Mouse (Mus musculus) stomach, embryonic 16.5 days (tissue): ENCODE measurements around the gene Tgtp2. TPM values are rescaled to one million over a fixed set of nuclear protein-coding genes. Genes with fewer than 3 reads are reported as not detected.
"Not testable (repeated sequence)": the region's sequence is repeated elsewhere in the genome, so short reads cannot be mapped to it uniquely, and the experiment has no call there.

Experiments used
- ATAC-seq: fragments of 200-750 bp; cut with Nextera tagmentation; 2 replicates; pipeline ENCODE4 v1.8.0; 2017; ENCODE audit warnings: moderate number of reproducible peaks, moderate TSS enrichment; ENCODE audit not compliant: insufficient read depth, low FRiP score
- H3K27ac ChIP-seq: fragments of 300-500 bp; sonication (generic); 2 replicates; pipeline ENCODE4 v1.5.1; 2014; ENCODE audit warnings: low read length
- H3K27me3 ChIP-seq: fragments of 300-500 bp; sonication (generic); 2 replicates; pipeline ENCODE4 v1.6.1; 2014; ENCODE audit warnings: low read length, control low read depth, mixed read lengths; ENCODE audit not compliant: control insufficient read depth, insufficient read depth
- H3K36me3 ChIP-seq: fragments of 300-500 bp; sonication (generic); 2 replicates; pipeline ENCODE4 v1.6.1; 2014; ENCODE audit warnings: low read length; ENCODE audit not compliant: control insufficient read depth, insufficient read depth
- H3K4me1 ChIP-seq: fragments of 300-500 bp; sonication (generic); 2 replicates; pipeline ENCODE4 v1.6.1; 2014; ENCODE audit warnings: low read length, control low read depth, mixed read lengths; ENCODE audit not compliant: control insufficient read depth, insufficient read depth
- H3K4me2 ChIP-seq: fragments of 300-500 bp; sonication (generic); 2 replicates; pipeline ENCODE4 v1.6.1; 2014; ENCODE audit warnings: low read depth, low read length, mixed read lengths
- H3K4me3 ChIP-seq: fragments of 300-500 bp; sonication (generic); replicated peaks from 2 replicates; pipeline ENCODE4 v1.5.1; 2014; ENCODE audit warnings: mild to moderate bottlenecking, low read length
- H3K9ac ChIP-seq: fragments of 300-500 bp; sonication (generic); 2 replicates; pipeline ENCODE4 v1.6.1; 2014; ENCODE audit warnings: low read length
- H3K9me3 ChIP-seq: fragments of 300-500 bp; sonication (generic); replicated peaks from 2 replicates; pipeline ENCODE4 v1.6.1; 2016; ENCODE audit warnings: low read length, control low read depth; ENCODE audit not compliant: control insufficient read depth
- WGBS: fragments of 180-500 bp; shearing (Covaris S2); extraction: QIAGEN DNeasy Blood & Tissue Kit; methylation state at CpG from one replicate; pipeline ENCODE4 v1.1.7; 2014; 5-methylcytosine and 5-hydroxymethylcytosine counted together
- polyA plus RNA-seq: library from polyadenylated mRNA; unstranded; fragments of >200 nt; fragmentation: Nextera tagmentation; extraction: Ambion mirVana; gene quantifications from 2 replicates; pipeline ENCODE4 v1.2.1, GENCODE M21; 2015

The Tgtp2 gene
- polyA plus RNA-seq, 1 experiment from 2014 or later = 0.41 TPM

GRCm38 (mm10) chr11:49080636-49081035 is 16.6 kb upstream of the Tgtp2 start:
- H3K4me3 ChIP-seq = no peak overlapping the region
- no peak for ATAC-seq

GRCm38 (mm10) chr11:49078719-49079118 is 14.7 kb upstream of the Tgtp2 start:
- Histone ChIP-seq H3K9me3 (no peaks in the 10 kb centered on the region), H3K4me2 (no peak overlapping the region), H3K27ac (no peak overlapping the region), H3K27me3 (no peaks in the 10 kb centered on the region), H3K4me1 (no peaks in the 10 kb centered on the region), H3K4me3 (no peak overlapping the region), H3K36me3 (no peaks in the 10 kb centered on the region), H3K9ac (no peak overlapping the region)
- WGBS = 66% methylated on average over 3 of the region's 3 CpGs
- ATAC-seq = no peak

More at GRCm38 (mm10) chr11:49080636-49081035, 16.6 kb upstream of the Tgtp2 start:
- no peaks in the 10 kb centered on the region for H3K4me1 ChIP-seq
- H3K9ac ChIP-seq = no peak overlapping the region
- H3K27ac ChIP-seq = no peak overlapping the region
- WGBS = 73% methylated on average over 1 of the region's 1 CpGs
- no peak overlapping the region for H3K4me2 ChIP-seq
- H3K9me3 ChIP-seq = no peaks in the 10 kb centered on the region
- no peaks in the 10 kb centered on the region for H3K36me3 ChIP-seq
- no peaks in the 10 kb centered on the region for H3K27me3 ChIP-seq

GRCm38 (mm10) chr11:49077012-49077411 is 13.0 kb upstream of the Tgtp2 start:
- H3K4me1 ChIP-seq = no peaks in the 10 kb centered on the region
- H3K4me2 ChIP-seq = no peak overlapping the region
- H3K9me3 ChIP-seq = no peaks in the 10 kb centered on the region
- H3K9ac ChIP-seq = no peak overlapping the region
- ATAC-seq = no peak
- H3K4me3 ChIP-seq = no peak overlapping the region
- H3K27me3 ChIP-seq = no peaks in the 10 kb centered on the region
- H3K36me3 ChIP-seq = no peaks in the 10 kb centered on the region
- H3K27ac ChIP-seq = no peak overlapping the region
- WGBS = 71% methylated on average over 1 of the region's 1 CpGs

- not testable (repeated sequence) for H3K27me3 ChIP-seq, H3K9ac ChIP-seq, H3K9me3 ChIP-seq, H3K36me3 ChIP-seq, H3K4me3 ChIP-seq, ATAC-seq, H3K4me2 ChIP-seq, H3K4me1 ChIP-seq
- WGBS = 63% methylated on average over 6 of the region's 6 CpGs
- 0 out of 2 replicates have a peak within 1 kb of the TSS, but pooled peaks have one; percentile 12 for H3K27ac ChIP-seq
Measured at GRCm38 (mm10) chr11:49076001-49076757, 12.2 kb upstream of the Tgtp2 start, which contains the start of gene Ifi47. Gene Ifi47 (plus strand): TSS chr11:49076587.

- WGBS = 68% methylated on average over 1 of the region's 1 CpGs
- no peak for ATAC-seq
Measured at GRCm38 (mm10) chr11:49068358-49068757, 4.4 kb upstream of the Tgtp2 start.

GRCm38 (mm10) chr11:49061865-49062264 is 2.1 kb downstream of the Tgtp2 start:
- not testable (repeated sequence) for ATAC-seq, H3K36me3 ChIP-seq, H3K9me3 ChIP-seq, H3K9ac ChIP-seq, H3K4me2 ChIP-seq, H3K4me1 ChIP-seq, H3K27ac ChIP-seq, H3K27me3 ChIP-seq, H3K4me3 ChIP-seq
- WGBS = 61% methylated on average over 1 of the region's 2 CpGs

More at GRCm38 (mm10) chr11:49068358-49068757, 4.4 kb upstream of the Tgtp2 start:
- Histone ChIP-seq H3K4me2 (no peak overlapping the region), H3K27me3 (no peaks in the 10 kb centered on the region), H3K27ac (no peak overlapping the region), H3K9ac (no peak overlapping the region), H3K4me1 (no peaks in the 10 kb centered on the region), H3K9me3 (no peaks in the 10 kb centered on the region), H3K4me3 (no peak overlapping the region), H3K36me3 (no peaks in the 10 kb centered on the region)

- WGBS = 59% methylated on average over 2 of the region's 3 CpGs
- not testable (repeated sequence) for H3K27me3 ChIP-seq, H3K4me3 ChIP-seq, H3K27ac ChIP-seq, H3K9ac ChIP-seq, H3K4me2 ChIP-seq, H3K4me1 ChIP-seq, ATAC-seq, H3K36me3 ChIP-seq, H3K9me3 ChIP-seq
Measured at GRCm38 (mm10) chr11:49060061-49060460, 3.9 kb downstream of the Tgtp2 start.

- H3K4me2 ChIP-seq, H3K9ac ChIP-seq, H3K27ac ChIP-seq, H3K36me3 ChIP-seq, H3K4me3 ChIP-seq, H3K27me3 ChIP-seq, H3K9me3 ChIP-seq, H3K4me1 ChIP-seq, ATAC-seq: not testable (repeated sequence)
- WGBS = no CpG with 5 or more reads among the region's 5 CpGs
Measured at GRCm38 (mm10) chr11:49051894-49052293, 12.1 kb downstream of the Tgtp2 start.

GRCm38 (mm10) chr11:49051093-49051891 is 12.7 kb downstream of the Tgtp2 start, which contains the start of gene 9930111J21Rik2:
Gene 9930111J21Rik2 (minus strand): TSS chr11:49051242.
- 78% methylated on average over 1 of the region's 6 CpGs for WGBS
- not testable (repeated sequence) for H3K27me3 ChIP-seq, H3K9ac ChIP-seq, H3K36me3 ChIP-seq, H3K9me3 ChIP-seq, H3K4me2 ChIP-seq, ATAC-seq, H3K27ac ChIP-seq, H3K4me3 ChIP-seq, H3K4me1 ChIP-seq
